Mouse (Mus musculus) lung, postnatal 0 days (tissue): Measurements from ENCODE around the gene Tspan13.
A peak's percentile ranks its signal among the peaks of the same experiment; 100 is the strongest.

Experiments
- CTCF ChIP-seq: IDR thresholded peaks from 2 replicates; pipeline ENCODE4 v1.5.1; 2016; ENCODE audit warnings: antibody characterized with exemption, mild to moderate bottlenecking
- EP300 ChIP-seq: IDR thresholded peaks from 2 replicates; pipeline ENCODE4 v1.6.1; 2016; ENCODE audit warnings: antibody characterized with exemption, mild to moderate bottlenecking, control low read depth

GRCm38 (mm10) chr12:36042348-36042778 lies at the start of gene Tspan13:
- TF ChIP-seq CTCF (peak; percentile 5; the same call in 1 of the 2 replicates), EP300 (no peak)
